Mouse (Mus musculus): ENCODE results near the gene 1700007K13Rik.
A peak's percentile ranks its signal among the peaks of the same experiment; 100 is the strongest.
"Not testable (repeated sequence)": the region's sequence is repeated elsewhere in the genome, so short reads cannot be mapped to it uniquely, and the experiment has no call there.

Gene 1700007K13Rik

DNA sequence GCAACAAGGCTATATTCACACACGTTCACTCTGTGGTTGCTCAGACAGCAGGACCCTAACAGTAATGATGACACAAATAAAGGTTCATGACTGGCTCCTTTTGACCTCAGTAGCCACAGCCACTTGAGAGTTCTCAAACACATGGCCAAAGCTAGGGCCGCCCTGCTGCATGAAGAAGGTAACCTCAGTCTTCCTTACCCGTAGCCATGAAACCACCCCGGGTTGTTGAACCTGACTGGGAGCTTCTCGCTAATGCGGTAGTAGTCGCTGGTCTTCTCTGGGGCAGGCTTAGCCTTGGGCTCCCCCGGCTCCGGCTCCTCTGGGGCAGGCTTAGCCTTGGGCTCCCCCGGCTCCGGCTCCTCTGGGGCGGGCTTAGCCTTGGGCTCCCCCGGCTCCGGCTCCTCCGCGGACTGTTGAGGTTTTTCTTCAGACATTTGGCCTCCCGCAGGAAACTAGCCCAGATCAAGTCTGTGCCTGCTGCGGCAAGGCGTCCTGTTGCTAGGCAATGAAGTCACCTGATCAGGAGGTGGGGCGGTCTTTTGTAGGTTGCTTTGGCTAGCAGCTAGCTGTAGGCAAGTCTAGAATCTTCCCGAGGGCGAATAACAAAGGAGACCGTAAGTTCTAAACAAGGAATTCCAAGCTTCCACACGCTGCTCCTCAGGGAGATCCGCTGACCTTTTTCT lies at the start of gene 1700007K13Rik:
Gene 1700007K13Rik, minus strand, starts transcription at position 497 of the 683 bp plus-strand sequence.
- DNase-seq (ENCODE audit: low read depth, low spot score) = no peak

DNA sequence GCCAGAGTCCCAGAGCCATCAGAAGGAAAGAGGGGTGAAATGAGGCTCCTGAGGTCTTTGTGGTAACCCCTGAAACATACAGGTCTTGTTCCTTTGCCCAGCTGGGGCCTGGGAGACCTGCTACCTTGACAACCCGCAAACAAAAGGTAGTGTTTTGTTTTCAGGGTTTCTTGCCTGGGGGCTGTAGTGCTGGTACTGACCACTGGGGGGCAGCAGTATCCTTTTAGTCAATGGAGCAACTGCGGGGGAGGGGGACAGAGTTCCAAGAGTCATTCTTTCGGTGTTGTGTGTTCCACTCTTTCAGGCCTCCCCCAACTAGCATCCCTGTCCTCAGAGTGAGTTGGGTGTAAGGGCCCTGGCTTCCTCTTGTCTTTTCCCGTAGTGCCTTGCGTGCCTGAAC lies 48.4 kb upstream of the 1700007K13Rik start:
- DNase-seq (ENCODE audit: low read depth, low spot score) = peak; percentile 87

DNA sequence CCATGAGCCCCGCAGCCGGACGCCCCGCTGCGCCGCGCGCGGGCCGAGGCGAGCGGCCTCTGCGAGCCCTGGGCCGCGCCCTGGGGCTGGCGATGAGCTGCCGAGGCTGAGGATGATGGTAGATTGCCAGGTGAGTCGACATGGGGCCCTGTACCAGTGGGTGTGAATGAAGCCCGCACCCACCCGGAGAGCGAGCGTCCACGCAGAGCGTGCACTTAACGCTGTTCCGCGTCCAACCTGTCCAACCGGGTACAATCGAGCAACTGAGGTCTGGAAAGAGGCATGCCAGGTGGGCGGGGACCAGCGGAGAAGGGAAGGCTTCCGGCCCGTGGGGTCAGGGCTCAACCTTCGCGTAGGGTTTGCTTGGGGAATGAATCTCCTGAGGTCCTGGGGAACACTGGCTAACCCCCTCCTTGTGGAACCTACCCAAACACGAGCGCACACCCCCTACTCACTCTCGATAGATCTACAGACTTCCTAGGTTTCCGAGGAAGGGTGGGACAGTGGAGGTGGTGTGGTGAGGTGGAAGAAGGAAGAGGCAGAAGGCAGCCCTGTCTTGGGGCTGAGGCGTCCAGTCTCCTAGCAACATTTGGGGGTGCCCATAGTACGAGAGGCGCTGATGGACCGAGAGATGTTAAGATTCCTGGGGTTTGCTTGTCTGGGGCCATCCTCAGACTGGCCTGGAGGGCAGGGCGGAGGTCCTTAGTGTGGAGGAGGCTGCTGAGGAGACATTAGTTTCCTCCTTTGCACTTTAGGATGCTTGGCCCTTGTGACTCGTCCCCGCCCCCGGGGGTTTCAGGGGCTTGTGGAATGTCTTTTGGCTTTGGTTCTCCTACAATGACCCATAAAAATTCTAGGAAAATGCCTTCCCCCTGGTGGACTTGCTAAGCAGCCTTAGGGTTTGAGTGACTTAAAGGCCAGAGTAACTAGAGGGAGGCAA lies 47.6 kb upstream of the 1700007K13Rik start:
- DNase-seq (ENCODE audit: low read depth, low spot score) = no peak

DNA sequence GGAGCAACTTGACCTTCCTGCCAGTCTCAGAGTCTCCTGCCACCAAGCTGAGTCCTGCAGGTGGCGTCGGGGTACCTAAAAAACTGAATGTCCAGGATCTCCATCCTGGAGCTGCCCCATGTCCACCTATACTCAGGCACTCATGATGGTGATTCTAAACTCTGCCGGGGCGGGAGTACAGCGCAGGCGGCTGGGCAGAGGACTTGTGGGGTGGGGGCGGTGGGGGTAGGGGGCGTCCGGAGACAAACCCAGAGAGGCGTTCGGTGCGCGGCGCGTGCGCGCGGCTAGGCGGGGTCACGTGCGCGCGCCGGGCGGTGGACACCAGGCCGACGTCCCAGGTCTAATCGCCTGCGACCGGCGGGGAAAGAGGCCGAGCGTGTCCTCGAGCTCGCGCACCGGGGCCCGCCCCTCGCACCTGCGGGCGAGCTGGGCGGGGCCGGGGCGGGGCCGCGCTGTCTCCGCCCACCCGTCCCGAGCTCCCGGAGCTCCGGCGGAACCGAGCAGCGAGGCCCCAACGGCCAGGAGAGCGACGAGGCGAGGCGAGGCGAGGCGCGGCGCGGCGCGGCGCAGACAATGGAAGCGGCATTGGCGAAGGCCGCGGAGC lies 46.8 kb upstream of the 1700007K13Rik start, which contains the start of gene Ralgds:
Gene Ralgds, plus strand, starts transcription at position 328 of the 604 bp plus-strand sequence.
- peak; percentile 86 for DNase-seq (ENCODE audit: low read depth, low spot score)

DNA sequence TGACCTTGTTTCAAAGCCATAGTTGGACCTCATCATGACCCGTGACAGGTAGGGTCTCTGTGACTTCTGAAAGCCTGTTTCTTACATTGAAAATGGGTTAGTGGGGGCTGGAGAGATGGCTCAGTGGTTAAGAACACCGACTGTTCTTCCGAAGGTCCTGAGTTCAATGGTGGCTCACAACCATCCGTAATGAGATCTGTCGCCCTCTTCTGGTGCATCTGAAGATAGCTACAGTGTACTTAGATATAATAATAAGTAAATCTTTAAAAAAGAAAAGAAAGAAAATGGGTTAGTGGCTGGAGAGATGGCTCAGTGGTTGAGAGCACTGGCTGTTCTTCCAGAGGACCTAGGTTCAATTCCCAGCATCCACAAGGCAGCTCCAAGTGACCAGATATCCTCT lies 45.5 kb upstream of the 1700007K13Rik start:
- peak; percentile 42 for DNase-seq (ENCODE audit: low read depth, low spot score)

DNA sequence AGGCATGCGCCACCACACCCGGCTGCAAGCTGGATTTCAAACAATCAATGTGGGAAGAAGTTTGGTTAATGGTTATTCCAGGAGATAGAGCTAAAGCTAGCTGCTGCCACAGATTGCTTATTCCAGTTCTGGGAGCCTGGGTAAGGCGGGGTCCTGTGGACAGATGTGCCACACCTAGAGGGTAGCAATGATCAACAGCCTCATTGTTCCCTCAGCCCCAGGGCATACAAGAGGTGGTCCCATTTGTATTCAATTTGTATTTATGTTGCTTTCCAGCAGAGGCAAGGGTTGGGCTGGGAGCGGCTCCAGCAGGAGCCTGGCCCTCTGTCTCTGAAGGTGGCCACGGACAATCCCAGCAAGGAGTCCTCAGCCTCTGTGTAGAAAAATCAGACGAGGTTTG lies 40.2 kb upstream of the 1700007K13Rik start:
- no peak for DNase-seq (ENCODE audit: low read depth, low spot score)

DNA sequence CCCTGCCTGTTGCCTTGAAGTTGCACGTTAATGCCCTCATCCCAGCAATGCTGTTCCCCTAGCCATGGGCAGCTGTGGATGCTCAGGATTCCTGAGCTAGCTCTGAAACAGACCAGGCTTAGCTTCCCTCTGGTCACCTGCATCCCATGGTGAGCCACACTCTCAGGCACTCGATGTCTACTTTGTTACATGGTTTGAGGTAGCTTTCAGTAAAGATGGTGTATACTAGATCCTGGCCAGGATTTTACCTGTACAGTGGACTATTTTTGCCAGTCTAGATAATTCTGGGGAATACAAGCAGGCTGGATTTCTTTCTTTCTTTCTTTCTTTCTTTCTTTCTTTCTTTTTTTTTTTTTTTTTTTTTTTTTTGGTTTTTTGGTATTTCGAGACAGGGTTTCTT lies 39.7 kb upstream of the 1700007K13Rik start, which contains the start of gene Gm10134:
Gene Gm10134, plus strand, starts transcription at position 301 of the 400 bp plus-strand sequence.
- DNase-seq (ENCODE audit: low read depth, low spot score) = no peak

DNA sequence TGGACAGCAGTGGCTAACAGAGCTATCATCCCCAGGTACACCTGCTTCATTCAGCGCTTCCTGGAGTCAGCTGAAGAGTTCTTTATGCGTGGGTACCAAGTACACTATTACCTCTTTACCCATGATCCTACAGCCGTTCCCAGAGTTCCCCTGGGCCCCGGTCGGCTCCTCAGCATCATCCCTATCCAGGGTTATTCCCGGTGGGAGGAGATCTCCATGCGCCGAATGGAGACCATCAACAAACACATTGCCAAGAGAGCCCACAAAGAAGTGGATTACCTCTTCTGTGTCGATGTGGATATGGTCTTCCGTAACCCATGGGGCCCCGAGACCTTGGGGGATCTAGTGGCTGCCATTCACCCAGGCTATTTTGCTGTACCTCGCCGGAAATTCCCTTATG lies 38.5 kb upstream of the 1700007K13Rik start:
- DNase-seq (ENCODE audit: low read depth, low spot score) = no peak

DNA sequence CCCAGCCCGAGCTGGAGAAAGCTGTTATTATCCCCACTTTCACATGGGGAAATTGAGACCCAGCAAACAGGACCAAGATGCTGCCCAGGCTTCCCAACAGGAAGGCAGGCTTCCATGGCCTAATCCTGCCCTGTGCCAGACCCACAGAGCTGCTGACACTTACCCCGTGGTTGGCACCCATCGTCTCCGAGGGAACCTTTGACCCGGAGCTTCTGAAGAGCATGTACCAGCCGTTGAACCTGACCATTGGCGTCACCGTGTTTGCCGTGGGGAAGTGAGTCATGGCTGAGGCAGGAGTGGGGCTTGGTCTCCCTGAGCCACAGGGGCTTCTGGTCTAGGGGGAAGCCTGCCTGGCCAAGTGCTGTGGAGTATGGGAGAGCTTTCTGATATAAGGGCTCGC lies 36.9 kb upstream of the 1700007K13Rik start:
- no peak for DNase-seq (ENCODE audit: low read depth, low spot score)

DNA sequence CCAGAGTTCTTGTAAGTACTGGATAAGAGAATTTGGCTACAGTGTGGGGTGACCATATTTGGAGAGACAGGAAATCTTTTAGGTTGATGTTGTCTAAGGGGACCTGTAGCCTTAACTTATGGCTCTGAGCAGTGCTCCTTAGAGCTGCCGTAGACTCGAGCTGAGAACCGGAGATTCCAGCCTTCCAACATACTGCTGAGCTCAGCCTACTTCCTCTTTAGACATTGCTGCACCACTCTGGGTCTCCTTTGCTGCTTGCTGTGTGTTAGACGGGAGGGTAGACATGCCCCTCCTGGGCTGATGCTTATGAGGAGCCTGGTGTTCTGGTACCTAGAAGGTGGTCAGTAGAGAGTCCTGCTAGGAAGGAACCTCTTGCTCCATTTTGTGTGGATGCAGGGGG lies 32.3 kb upstream of the 1700007K13Rik start:
- no peak for DNase-seq (ENCODE audit: low read depth, low spot score)

DNA sequence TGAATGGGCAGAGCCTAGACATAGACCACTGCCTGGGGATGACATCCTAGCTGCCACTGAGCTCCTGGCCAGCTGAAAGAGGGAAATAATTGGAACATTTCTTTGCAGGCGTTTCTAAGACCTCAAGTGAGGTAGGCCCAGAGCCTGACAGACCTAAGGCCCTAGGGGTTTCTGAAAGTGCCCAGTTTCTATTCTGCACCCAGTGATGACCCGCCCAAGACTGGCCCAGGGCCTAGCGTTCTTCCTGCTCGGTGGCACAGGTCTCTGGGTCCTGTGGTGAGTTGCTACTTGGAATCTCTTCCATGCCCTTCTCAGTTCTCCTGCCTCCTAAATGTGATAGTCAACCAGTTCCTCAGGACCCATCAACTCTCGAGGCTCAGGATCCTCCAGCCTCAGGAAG lies 31.4 kb upstream of the 1700007K13Rik start:
- no peak for DNase-seq (ENCODE audit: low read depth, low spot score)

DNA sequence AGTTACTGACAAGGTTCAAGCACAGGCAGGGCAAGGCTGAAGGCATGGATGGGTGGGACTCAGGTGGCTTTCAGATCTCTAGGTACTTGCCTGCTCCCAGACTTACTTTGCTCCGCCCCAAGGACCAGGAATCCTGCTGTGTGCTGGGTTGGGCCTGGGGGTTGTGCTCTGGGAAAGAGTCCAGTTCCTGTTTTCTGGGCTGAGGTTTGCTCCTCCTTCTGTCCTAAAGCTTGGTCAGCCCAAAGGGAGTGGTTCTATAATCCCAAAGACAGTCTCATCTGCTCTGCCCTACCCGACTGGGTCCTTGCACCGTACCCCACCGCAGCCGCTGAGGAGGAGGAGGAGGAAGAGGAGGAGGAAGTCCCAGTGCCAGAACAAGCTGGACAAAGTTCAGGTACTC lies 30.5 kb upstream of the 1700007K13Rik start, which contains the start of gene Gbgt1:
Gene Gbgt1, plus strand, starts transcription at position 221 of the 400 bp plus-strand sequence.
- DNase-seq (ENCODE audit: low read depth, low spot score) = no peak

DNA sequence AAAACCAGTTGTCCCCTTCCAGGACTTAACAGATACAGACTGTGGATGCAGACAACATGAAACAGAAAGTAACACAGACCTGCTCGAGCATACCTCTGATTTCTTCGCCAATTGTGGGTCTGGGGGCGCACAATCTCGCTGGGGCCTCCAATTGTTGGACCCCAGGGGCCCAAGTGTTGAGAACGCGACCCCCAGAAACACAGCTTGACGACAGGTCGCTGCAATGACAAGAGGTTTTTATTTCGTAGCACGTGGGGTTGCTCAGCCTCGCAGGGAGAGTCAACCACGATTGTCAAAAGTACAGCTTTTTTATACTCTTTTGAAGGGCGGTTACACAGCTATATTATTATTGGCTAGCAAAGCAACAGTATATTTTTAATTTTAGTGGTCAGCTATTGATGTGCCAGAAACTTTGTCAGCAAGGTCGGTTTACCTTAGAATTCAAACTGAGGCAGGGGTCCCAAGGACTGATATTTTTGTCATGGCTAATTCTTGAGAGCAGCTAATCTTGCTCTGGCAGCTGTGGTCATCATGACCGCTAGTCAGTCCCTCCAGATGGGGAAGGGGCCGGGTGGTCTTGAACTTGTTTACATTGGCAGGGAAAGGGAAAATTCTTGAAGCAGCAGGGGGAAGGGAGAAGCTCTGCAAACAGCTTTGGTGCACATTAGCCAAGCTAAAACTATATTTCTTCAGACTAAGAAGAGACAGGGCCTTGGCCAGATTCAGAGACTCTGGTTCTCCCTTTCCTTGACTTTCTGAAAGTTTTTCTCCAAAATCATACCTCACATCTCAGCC lies 29.9 kb upstream of the 1700007K13Rik start:
- DNase-seq (ENCODE audit: low read depth, low spot score) = no peak

DNA sequence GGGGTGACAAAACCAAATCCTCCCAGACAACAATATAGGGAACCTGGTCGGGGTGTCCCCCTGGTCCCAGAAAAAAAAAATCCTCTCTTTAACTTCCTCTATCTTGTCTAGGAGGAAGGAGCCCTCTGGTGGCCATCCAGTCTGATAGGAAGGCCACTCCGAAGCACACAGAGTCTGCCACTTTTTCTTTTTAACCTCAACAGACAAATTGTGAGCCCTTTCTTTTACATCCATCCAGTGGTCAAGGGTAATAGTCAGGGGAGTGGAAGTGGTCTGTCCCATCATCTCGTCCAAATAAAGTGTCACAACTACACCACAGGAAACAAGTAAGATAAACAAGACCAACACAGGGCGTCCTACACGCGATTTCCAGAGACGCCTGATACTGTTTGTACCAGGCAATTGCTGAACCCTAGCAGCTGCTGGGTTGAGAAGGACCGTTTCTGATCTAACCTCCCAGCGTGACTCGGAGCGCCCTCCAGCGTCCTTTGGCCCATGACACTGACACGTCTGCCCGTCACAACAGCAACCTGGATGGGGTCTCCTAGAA lies 29.1 kb upstream of the 1700007K13Rik start:
- peak; percentile 87 for DNase-seq (ENCODE audit: low read depth, low spot score)

DNA sequence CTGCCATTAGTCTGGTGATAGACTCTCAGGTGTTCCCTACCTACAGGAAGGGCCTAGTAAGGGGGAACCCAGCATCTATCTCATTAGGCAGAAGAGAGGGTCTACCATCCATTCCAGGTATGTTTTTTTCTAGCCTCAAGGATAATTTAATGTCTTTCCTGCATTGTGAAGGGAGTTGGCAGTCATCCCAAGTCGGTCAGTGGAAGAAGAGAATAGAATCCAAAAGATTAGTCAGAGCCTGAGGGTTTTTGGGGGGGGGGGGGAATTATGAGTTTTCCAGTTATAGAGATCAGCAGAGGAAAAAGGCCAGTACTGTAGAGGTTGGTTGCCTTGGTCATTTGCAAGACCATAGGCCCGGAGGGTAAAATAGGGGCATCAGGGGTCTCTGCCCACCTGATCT lies 28.4 kb upstream of the 1700007K13Rik start:
- no peak for DNase-seq (ENCODE audit: low read depth, low spot score)

DNA sequence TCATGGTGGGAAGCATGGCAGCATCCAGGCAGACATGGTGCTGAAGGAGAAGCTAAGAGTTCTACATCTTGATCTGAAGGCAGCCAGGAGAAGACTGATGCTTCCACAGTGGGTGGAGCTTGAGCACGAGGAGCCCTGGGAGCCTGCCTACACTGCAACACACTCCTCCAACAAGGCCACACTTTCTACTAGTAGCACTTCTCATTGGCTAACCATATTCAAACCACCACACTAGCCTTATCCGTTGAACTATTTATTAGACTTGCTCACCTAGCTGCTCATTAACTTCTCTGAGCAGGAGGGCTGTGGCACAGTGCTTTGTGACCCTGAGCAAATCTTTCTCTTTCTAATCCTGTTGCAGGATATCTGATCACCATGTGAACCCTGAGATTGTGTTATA lies 17.7 kb upstream of the 1700007K13Rik start:
- DNase-seq (ENCODE audit: low read depth, low spot score) = no peak

DNA sequence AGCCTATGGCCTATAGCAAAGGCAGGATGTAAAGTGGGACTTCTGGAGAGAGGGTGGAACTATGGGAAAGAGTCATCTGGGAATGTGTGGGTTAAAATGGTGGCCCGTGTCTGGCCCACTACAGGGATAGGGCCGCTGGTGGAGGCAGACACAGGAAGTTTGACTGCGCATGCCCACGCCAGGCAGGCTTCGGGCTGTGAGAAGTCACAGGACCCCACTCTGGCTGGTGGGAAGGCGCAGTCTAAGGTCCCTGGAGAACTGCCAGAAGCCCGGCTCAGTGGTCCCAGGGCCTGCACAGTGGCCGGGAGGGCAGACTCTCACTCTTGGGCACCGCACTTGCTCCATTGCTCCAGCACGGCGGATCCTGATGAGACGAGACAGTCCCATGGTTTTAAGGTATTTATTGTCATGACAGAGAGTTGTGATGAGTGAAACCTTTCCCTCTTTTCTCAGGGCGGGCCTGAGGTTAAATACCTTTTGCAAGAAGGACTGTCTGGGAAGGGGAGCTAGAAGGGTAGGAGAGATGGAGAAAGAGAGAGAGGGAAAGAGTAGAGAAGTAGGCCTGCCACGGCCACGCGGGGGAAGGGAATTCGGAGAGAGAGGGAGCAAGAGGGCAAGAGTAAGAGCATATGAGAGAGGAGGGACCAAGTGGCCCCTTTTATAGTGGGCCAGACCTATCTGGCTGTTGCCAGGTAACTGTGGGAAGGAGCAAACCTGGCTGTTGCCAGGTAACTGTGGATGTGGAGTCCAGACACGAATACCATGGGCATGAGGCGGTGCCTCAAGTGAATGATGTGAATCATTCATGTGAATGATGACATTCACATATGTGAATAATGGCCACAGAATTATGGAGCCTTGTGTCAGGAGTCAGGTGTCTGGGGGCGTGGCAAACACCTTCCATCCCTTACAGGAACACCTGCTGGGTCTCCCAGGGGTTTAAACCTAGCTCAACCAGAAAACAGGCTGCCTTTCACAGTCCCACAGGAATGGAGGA lies 13.4 kb upstream of the 1700007K13Rik start:
- DNase-seq (ENCODE audit: low read depth, low spot score) = no peak

DNA sequence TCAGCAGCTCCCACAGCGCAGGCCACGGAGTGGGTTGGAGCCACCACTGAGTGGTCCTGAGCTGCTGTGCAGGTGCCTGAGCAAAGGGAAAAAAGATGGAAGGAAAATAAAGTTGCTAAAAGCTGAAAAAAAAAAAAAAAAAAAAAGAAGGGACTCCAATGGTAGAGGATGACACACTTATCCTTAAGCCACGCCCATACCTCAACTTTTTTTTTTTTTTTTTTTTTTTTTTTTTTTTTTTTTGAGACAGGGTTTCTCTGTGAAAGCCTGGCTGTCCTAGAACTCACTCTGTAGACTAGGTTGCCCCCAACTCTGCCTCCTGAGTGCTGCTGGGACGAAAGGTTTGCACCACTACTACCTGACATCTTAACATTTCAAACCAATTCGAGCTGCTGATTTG lies 11.9 kb upstream of the 1700007K13Rik start:
- not testable (repeated sequence) for DNase-seq (ENCODE audit: low read depth, low spot score)

DNA sequence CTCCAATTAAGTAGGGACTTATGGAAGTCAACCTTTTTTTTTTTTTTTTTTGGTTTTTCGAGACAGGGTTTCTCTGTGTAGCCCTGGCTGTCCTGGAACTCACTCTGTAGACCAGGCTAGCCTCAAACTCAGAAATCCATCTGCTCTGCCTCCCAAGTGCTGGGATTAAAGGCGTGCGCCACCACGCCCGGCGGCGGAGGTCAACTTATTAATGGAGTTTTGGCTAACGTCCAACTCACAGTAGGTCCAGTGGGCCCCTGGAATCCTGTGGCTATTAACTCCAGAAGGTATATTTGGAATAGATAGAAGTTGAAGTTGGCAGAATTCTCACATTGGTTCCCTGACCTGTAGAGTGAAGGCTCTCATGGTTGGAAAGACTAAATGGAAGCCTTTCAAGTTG lies 5.9 kb upstream of the 1700007K13Rik start:
- not testable (repeated sequence) for DNase-seq (ENCODE audit: low read depth, low spot score)

DNA sequence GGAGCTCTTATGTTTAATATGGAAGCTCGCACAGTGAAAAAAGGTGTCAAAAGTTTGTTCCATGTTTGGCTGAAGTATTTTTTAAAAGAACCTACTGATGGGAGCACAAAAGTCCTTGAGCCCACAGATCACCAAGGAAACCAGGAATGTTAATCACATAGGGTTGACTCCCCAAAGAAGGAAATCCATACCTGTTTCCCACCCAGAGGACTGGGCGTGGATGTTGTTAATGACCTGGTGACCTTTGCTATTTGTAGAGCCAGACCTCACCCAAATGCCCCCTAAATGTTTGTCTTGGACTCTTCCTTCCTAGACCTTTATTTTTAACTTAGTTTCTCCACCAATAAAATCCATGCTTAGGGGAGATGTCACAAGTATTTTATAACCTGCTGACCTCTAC lies 4.5 kb upstream of the 1700007K13Rik start:
- no peak for DNase-seq (ENCODE audit: low read depth, low spot score)
